Mouse (Mus musculus) ES-E14 (cell line): ENCODE results near the gene Acr.

Experiments
- CHD2 ChIP-seq: IDR thresholded peaks from 2 replicates; pipeline ENCODE4 v1.6.1; 2014; ENCODE audit warnings: mild to moderate bottlenecking, low read depth, low read length, inconsistent platforms
- HCFC1 ChIP-seq: IDR thresholded peaks from 2 replicates; pipeline ENCODE4 v1.6.1; 2012; ENCODE audit warnings: low read length, inconsistent platforms, borderline replicate concordance; ENCODE audit not compliant: insufficient read depth
- MAFK ChIP-seq: IDR thresholded peaks from 2 replicates; pipeline ENCODE4 v1.6.1; 2014; ENCODE audit warnings: mild to moderate bottlenecking, low read depth, low read length, inconsistent platforms; ENCODE audit not compliant: insufficient read depth
- ZC3H11A ChIP-seq: IDR thresholded peaks from 2 replicates; pipeline ENCODE4 v1.6.1; 2012; ENCODE audit warnings: low read depth, mild to moderate bottlenecking, inconsistent platforms, low read length, borderline replicate concordance
- ZNF384 ChIP-seq: IDR thresholded peaks from 2 replicates; pipeline ENCODE4 v1.6.1; 2012; ENCODE audit warnings: low read depth, low read length, inconsistent platforms

DNA sequence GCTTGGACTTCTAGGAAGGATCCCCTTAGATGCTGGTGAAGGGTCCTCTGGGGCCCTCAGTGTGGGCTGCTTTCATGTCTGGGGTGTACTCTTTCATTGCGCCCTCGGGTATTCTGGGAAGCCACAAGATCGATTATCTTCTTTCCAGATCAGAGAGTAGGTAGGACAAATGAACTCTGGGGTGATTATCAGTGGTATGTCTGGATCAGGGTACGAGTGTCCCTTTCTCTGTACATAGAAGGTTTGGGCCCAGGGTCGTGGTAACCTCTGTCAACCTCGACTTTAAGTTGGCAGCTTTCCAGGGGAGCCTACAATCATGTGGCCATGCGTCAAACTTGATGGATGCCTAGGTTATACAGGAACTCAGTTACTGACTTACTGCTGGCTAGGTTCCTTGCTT is 42.2 kb upstream of the Acr start:
- TF ChIP-seq HCFC1 = no peak
- TF ChIP-seq CHD2 = no peak
- TF ChIP-seq ZNF384 = no peak
- no peak for TF ChIP-seq MAFK
- no peak for TF ChIP-seq ZC3H11A
